Mouse (Mus musculus) cerebellum, adult 2 months (tissue): ENCODE data around the gene Fam193a.

ENCODE experiments used
- CTCF ChIP-seq: fragments of 200-500 bp; IDR thresholded peaks from 2 replicates; pipeline ENCODE4 v1.5.1; 2011; ENCODE audit warnings: low read depth, mild to moderate bottlenecking, control low read depth, low read length, moderate library complexity, borderline replicate concordance; ENCODE audit not compliant: insufficient read depth
- POLR2A ChIP-seq: fragments of 200-500 bp; IDR thresholded peaks from 2 replicates; pipeline ENCODE4 v1.6.1; 2011; ENCODE audit warnings: low read length, control low read depth, borderline replicate concordance; ENCODE audit not compliant: insufficient read depth

DNA sequence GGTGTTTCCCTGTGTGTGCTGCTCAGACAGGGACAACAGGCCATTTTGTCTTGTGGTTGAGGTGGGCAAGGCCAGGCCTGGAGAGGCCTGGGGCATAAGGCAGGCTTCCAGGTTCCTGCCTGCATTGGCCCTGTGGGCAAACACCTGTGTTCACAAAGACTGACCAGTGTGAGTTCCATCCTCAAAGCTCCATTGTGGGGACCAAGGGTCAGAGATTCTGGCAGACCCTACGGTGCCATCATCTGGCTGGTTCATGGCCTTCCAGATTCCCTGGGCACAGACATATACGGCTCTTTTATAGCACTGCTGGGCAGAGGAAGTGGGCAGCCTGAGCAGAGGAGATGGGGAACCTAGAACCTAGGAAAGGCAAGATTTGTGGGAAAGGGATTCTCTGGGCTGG is 157.6 kb downstream of the Fam193a start:
- no peak for TF ChIP-seq POLR2A
- TF ChIP-seq CTCF = no peak
